Mouse (Mus musculus) left cerebral cortex, adult 9 months (tissue): ENCODE results near the gene Sprr2b.
"Not testable (repeated sequence)": the region's sequence is repeated elsewhere in the genome, so short reads cannot be mapped to it uniquely, and the experiment has no call there.

Source experiments
- DNase-seq, 2 experiments: peaks; one replicate each; pipeline ENCODE4 v3.0.0; 2022; ENCODE audit warnings: low spot score in 2 of 2

The Sprr2b gene

DNA sequence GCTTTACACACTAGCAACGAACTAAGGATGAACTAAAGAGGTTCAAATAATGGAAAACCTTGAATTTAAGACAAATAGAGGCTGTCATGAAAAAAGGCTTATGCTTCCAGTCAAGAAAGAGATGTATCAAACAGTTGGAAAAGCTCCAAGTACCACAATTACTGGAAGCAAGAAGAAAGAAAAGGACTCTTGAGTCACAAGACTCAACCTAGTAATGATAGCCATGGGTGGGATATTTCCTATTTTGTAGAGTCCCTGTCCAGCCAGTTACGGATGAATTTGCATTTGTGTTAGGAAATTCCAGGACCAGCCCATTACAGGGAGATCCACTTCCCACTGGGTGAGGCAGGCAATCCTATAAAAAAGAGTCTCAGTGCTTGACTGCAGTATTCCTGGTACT, at the start of gene Sprr2b:
Sprr2b (plus strand) TSS at position 301 of the 400 bp plus-strand sequence.
- DNase-seq: no peak

- not testable (repeated sequence) for DNase-seq
These were observed 44.9 kb upstream of the Sprr2b start for GRCm38 (mm10) chr3:92271414-92271985.

GRCm38 (mm10) chr3:92273504-92273903, 42.9 kb upstream of the Sprr2b start:
- DNase-seq: not testable (repeated sequence)

- DNase-seq: not testable (repeated sequence)
These were observed 42.4 kb upstream of the Sprr2b start for GRCm38 (mm10) chr3:92274018-92274417.

GRCm38 (mm10) chr3:92279663-92280062, 36.8 kb upstream of the Sprr2b start:
- not testable (repeated sequence) for DNase-seq

GRCm38 (mm10) chr3:92280963-92281606, 35.3 kb upstream of the Sprr2b start:
- DNase-seq: not testable (repeated sequence)

- not testable (repeated sequence) for DNase-seq
These were observed 31.3 kb upstream of the Sprr2b start, which contains the start of gene Sprr2a3 for GRCm38 (mm10) chr3:92285101-92285500. Sprr2a3 (plus strand) TSS chr3:92285417.

GRCm38 (mm10) chr3:92288489-92288888, 27.9 kb upstream of the Sprr2b start:
- DNase-seq: not testable (repeated sequence)

- DNase-seq: no peak
These were observed 9.0 kb upstream of the Sprr2b start for GRCm38 (mm10) chr3:92307406-92307805.

- DNase-seq: no peak
These were observed 964 bp downstream of the Sprr2b start for GRCm38 (mm10) chr3:92317384-92317783.

DNA sequence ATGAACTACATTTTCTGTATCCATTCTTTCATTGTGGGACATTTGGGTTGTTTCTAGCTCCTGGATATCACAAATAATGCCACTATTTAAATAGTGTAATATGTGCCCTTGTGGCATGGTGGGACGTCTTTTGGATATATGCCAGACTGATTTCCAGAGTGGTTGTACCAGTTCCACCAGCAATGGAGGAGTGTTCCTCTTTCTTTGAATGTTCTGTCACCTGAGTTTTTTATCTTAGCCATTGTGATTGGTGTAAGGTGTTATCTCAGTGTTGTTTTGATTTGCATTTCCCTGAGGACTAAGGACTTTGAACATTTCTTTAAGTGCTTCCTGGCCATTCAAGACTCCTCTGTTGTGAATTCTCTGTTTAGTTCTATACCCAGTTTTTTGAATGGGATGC, 19.9 kb downstream of the Sprr2b start:
- DNase-seq: no peak

GRCm38 (mm10) chr3:92338840-92339239, 22.4 kb downstream of the Sprr2b start, which contains the start of gene Sprr2d:
Sprr2d (plus strand) TSS chr3:92339140.
- DNase-seq: no peak

DNA sequence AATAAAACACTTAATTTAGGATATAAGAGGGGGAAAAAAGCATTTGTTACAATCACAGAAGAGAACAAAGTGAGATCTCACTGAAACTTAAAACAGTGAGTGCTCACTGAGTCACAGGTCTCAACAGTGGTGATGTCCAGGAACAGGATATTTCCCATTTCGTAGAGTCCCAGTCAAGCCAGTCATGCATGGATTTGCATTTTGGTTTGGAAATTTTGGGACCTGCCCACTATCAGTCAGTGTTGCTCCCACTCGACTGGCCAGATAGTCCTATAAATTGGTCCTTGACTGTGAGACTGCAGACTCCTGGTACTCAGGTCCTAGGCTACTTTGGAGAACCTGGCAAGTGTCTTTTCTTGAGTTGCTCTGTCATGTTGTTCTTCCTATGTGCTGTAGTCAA, 35.4 kb downstream of the Sprr2b start, which contains the start of gene Sprr2e:
Sprr2e (plus strand) TSS at position 301 of the 400 bp plus-strand sequence.
- DNase-seq: no peak

DNA sequence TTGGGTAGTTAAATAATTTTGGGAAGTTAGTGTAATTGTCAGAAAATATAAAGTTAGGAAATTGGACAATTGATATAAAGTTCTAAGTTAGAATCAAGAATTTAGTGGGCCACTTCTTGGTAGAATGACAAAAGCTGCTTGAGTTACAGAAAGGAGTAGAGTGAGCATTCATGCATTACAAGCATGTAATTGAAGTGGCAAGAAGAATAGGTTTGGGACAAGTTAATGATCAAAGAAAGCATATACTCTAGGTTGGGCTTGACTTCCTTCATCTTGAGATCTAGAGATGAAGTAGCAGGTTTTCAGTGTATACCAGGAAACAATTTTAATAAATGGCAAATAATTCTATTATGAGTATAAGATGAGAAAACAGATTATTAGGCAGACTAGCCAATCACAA, 45.2 kb downstream of the Sprr2b start:
- DNase-seq: no peak

DNA sequence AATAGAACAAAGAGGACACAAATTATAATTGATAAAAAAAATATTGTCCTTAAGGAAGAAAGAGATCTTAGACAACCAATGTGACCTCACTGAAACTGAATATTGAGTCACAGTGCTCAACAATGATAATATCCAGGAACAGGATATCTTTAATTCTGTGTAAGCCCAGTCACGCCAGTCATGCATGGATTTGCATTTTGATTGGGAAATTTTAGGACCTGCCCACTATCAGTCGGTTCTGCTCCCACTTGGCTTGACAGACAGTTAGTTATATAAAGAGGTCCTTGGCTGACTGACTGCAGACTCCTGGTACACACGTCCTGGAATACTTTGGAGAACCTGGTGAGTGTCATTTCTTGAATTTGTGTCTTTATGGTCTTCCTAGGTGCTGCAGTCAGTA, 48.5 kb downstream of the Sprr2b start, which contains the start of gene Sprr2f:
Sprr2f (plus strand) TSS at position 301 of the 400 bp plus-strand sequence.
- DNase-seq: no peak
